Mouse (Mus musculus) embryonic facial prominence, embryonic 12.5 days (tissue): Measurements from ENCODE around the gene Ccer1. TPM values are rescaled to one million over a fixed set of nuclear protein-coding genes. Genes with fewer than 3 reads are reported as not detected.
"Not testable (repeated sequence)": the region's sequence is repeated elsewhere in the genome, so short reads cannot be mapped to it uniquely, and the experiment has no call there.

ENCODE experiments used
- ATAC-seq: fragments of 200-750 bp; cut with Nextera tagmentation; 2 replicates; pipeline ENCODE4 v1.8.0; 2017; ENCODE audit not compliant: insufficient number of reproducible peaks, insufficient read depth, low FRiP score, low TSS enrichment
- H3K27ac ChIP-seq: fragments of 300-500 bp; sonication (generic); 2 replicates; pipeline ENCODE4 v1.5.1; 2016; ENCODE audit warnings: mild to moderate bottlenecking
- H3K27me3 ChIP-seq: fragments of 300-500 bp; sonication (generic); 2 replicates; pipeline ENCODE4 v1.6.1; 2016; ENCODE audit warnings: mild to moderate bottlenecking, moderate library complexity
- H3K36me3 ChIP-seq: fragments of 300-500 bp; sonication (generic); 2 replicates; pipeline ENCODE4 v1.6.1; 2016; ENCODE audit warnings: mild to moderate bottlenecking
- H3K4me1 ChIP-seq: fragments of 300-500 bp; sonication (generic); 2 replicates; pipeline ENCODE4 v1.6.1; 2016
- H3K4me2 ChIP-seq: fragments of 300-500 bp; sonication (generic); replicated peaks from 2 replicates; pipeline ENCODE4 v1.6.1; 2016; ENCODE audit warnings: mild to moderate bottlenecking, moderate library complexity
- H3K4me3 ChIP-seq: fragments of 300-500 bp; sonication (generic); 2 replicates; pipeline ENCODE4 v1.5.1; 2016; ENCODE audit warnings: mild to moderate bottlenecking
- H3K9ac ChIP-seq: fragments of 300-500 bp; sonication (generic); 2 replicates; pipeline ENCODE4 v1.6.1; 2016; ENCODE audit warnings: mild to moderate bottlenecking, moderate library complexity
- H3K9me3 ChIP-seq: fragments of 300-500 bp; sonication (generic); 2 replicates; pipeline ENCODE4 v1.6.1; 2016; ENCODE audit warnings: mild to moderate bottlenecking, moderate library complexity
- WGBS: fragments of 180-500 bp; shearing (Covaris S2); methylation state at CpG from one replicate; pipeline ENCODE4 v1.1.7; 2016; 5-methylcytosine and 5-hydroxymethylcytosine counted together
- polyA plus RNA-seq: library from polyadenylated mRNA; unstranded; fragments of >200 nt; fragmentation: Nextera tagmentation; extraction: Ambion mirVana; gene quantifications from 2 replicates; pipeline ENCODE4 v1.2.1, GENCODE M21; 2016

The Ccer1 gene
- polyA plus RNA-seq, 1 experiment from 2014 or later = not detected

GRCm38 (mm10) chr10:97704562-97704961 lies 11.7 kb downstream of the Ccer1 start:
- no peak for ATAC-seq
- Histone ChIP-seq H3K27ac (no peak overlapping the region), H3K9ac (no peak overlapping the region), H3K4me2 (no peak overlapping the region), H3K4me1 (no peaks in the 10 kb centered on the region), H3K27me3 (no peaks in the 10 kb centered on the region), H3K9me3 (no peaks in the 10 kb centered on the region), H3K36me3 (no peaks in the 10 kb centered on the region), H3K4me3 (no peak overlapping the region)
- 55% methylated on average over 1 of the region's 1 CpGs for WGBS

- Histone ChIP-seq H3K27ac (no peak overlapping the region), H3K4me2 (no peak overlapping the region), H3K9me3 (no peaks in the 10 kb centered on the region), H3K27me3 (no peaks in the 10 kb centered on the region), H3K36me3 (no peaks in the 10 kb centered on the region), H3K4me1 (no peaks in the 10 kb centered on the region), H3K9ac (no peak overlapping the region), H3K4me3 (no peak overlapping the region)
- WGBS = 2% methylated on average over 5 of the region's 5 CpGs
- ATAC-seq = no peak
These were observed 19.8 kb downstream of the Ccer1 start for GRCm38 (mm10) chr10:97712687-97713086.

- Histone ChIP-seq H3K4me3 (no peak overlapping the region), H3K4me2 (no peak overlapping the region), H3K27ac (no peak overlapping the region), H3K36me3 (no peaks in the 10 kb centered on the region), H3K4me1 (no peaks in the 10 kb centered on the region), H3K9ac (no peak overlapping the region), H3K27me3 (no peaks in the 10 kb centered on the region), H3K9me3 (no peaks in the 10 kb centered on the region)
- ATAC-seq = no peak
- WGBS = 80% methylated on average over 4 of the region's 4 CpGs
These were observed 21.7 kb downstream of the Ccer1 start for GRCm38 (mm10) chr10:97714584-97714983.

GRCm38 (mm10) chr10:97715289-97715906 lies 22.5 kb downstream of the Ccer1 start:
- Histone ChIP-seq H3K27ac (no peak overlapping the region), H3K9me3 (no peaks in the 10 kb centered on the region), H3K36me3 (no peaks in the 10 kb centered on the region), H3K4me1 (no peaks in the 10 kb centered on the region), H3K4me3 (no peak overlapping the region), H3K9ac (no peak overlapping the region), H3K27me3 (no peaks in the 10 kb centered on the region), H3K4me2 (no peak overlapping the region)
- WGBS = 78% methylated on average over 3 of the region's 3 CpGs
- no peak for ATAC-seq

- Histone ChIP-seq H3K9me3 (no peaks in the 10 kb centered on the region), H3K4me1 (no peaks in the 10 kb centered on the region), H3K27me3 (no peaks in the 10 kb centered on the region), H3K4me3 (no peak overlapping the region), H3K36me3 (no peaks in the 10 kb centered on the region), H3K4me2 (no peak overlapping the region), H3K9ac (no peak overlapping the region), H3K27ac (no peak overlapping the region)
- 59% methylated on average over 1 of the region's 1 CpGs for WGBS
- ATAC-seq = no peak
These were observed 24.4 kb downstream of the Ccer1 start for GRCm38 (mm10) chr10:97717233-97717632.

- no peaks in the 10 kb centered on the region for H3K9me3 ChIP-seq
- H3K4me2 ChIP-seq = no peak overlapping the region
- H3K27ac ChIP-seq = no peak overlapping the region
These were observed 25.2 kb downstream of the Ccer1 start for GRCm38 (mm10) chr10:97718021-97718420.

GRCm38 (mm10) chr10:97720625-97721024 lies 27.8 kb downstream of the Ccer1 start:
- Histone ChIP-seq H3K27me3 (no peaks in the 10 kb centered on the region), H3K27ac (no peak overlapping the region), H3K9me3 (no peaks in the 10 kb centered on the region), H3K36me3 (no peaks in the 10 kb centered on the region), H3K4me2 (no peak overlapping the region), H3K9ac (no peak overlapping the region), H3K4me1 (no peaks in the 10 kb centered on the region), H3K4me3 (no peak overlapping the region)
- no peak for ATAC-seq
- WGBS = 94% methylated on average over 1 of the region's 1 CpGs

More at GRCm38 (mm10) chr10:97718021-97718420, 25.2 kb downstream of the Ccer1 start:
- 71% methylated on average over 2 of the region's 2 CpGs for WGBS
- Histone ChIP-seq H3K36me3 (no peaks in the 10 kb centered on the region), H3K4me1 (no peaks in the 10 kb centered on the region), H3K4me3 (no peak overlapping the region), H3K9ac (no peak overlapping the region), H3K27me3 (no peaks in the 10 kb centered on the region)
- ATAC-seq = no peak

GRCm38 (mm10) chr10:97722709-97723108 lies 29.9 kb downstream of the Ccer1 start:
- no peak for ATAC-seq
- no peaks in the 10 kb centered on the region for H3K36me3 ChIP-seq
- H3K27ac ChIP-seq = no peak overlapping the region
- H3K4me3 ChIP-seq = no peak overlapping the region
- no peaks in the 10 kb centered on the region for H3K27me3 ChIP-seq
- no peak overlapping the region for H3K4me2 ChIP-seq
- H3K4me1 ChIP-seq = no peaks in the 10 kb centered on the region
- no peak overlapping the region for H3K9ac ChIP-seq
- WGBS = 93% methylated on average over 9 of the region's 9 CpGs
- no peaks in the 10 kb centered on the region for H3K9me3 ChIP-seq

- Histone ChIP-seq H3K9me3 (no peaks in the 10 kb centered on the region), H3K4me2 (no peak overlapping the region), H3K36me3 (no peaks in the 10 kb centered on the region), H3K4me1 (no peaks in the 10 kb centered on the region), H3K27ac (no peak overlapping the region), H3K9ac (no peak overlapping the region), H3K27me3 (no peaks in the 10 kb centered on the region), H3K4me3 (no peak overlapping the region)
- ATAC-seq = no peak
- WGBS = 31% methylated on average over 1 of the region's 1 CpGs
These were observed 33.1 kb downstream of the Ccer1 start for GRCm38 (mm10) chr10:97725929-97726328.

GRCm38 (mm10) chr10:97726655-97727054 lies 33.8 kb downstream of the Ccer1 start, which contains the start of gene C030005K15Rik:
TSS of gene C030005K15Rik (minus strand) at chr10:97726755.
- not testable (repeated sequence) for H3K36me3 ChIP-seq, H3K27ac ChIP-seq, H3K4me3 ChIP-seq, H3K9me3 ChIP-seq, H3K4me1 ChIP-seq, H3K27me3 ChIP-seq, ATAC-seq, H3K9ac ChIP-seq, H3K4me2 ChIP-seq
